Mouse (Mus musculus): Measurements from ENCODE around the gene Stard9. TPM values are rescaled to one million over a fixed set of nuclear protein-coding genes. Genes with fewer than 3 reads are reported as not detected.
A peak's percentile ranks its signal among the peaks of the same experiment; 100 is the strongest.

The Stard9 gene
- total and polyA plus RNA-seq, 3 experiments = 0.23 to 0.81 (median 0.76) TPM

DNA sequence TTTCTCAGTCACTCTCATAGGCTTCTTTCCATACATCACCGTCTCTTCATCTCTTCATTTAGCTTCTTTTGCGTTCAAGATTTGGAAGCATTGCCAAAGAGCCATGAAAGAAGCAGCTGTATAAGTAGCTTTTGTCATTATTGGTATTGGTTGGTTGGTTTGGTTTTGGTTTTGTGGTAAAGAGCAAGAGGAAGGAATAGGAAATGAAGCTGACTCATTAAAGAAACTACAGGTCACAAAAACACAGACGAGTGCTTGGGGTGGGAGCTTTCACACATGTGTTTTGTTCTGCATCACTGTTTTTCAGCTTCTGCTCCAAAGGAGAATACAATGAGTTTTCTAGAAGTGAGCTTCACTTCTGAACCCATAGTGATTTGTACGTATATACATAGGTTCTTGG, 29.4 kb upstream of the Stard9 start (continued):
- TF ChIP-seq E2F4 (IDR thresholded peaks at IDR 0.05; ENCODE audit: insufficient replicate concordance, low read depth, low read length) = no peak
- TF ChIP-seq TBP (conservative IDR thresholded peaks at IDR 0.05; ENCODE audit: low read depth, low read length) = no peak
- no peak for TF ChIP-seq ZC3H11A (IDR thresholded peaks at IDR 0.05; ENCODE audit: low read depth, low read length)
- no peak for TF ChIP-seq ELF1 (IDR thresholded peaks at IDR 0.05; ENCODE audit: low read depth, low read length)
- TF ChIP-seq ZNF384 (IDR thresholded peaks at IDR 0.05; ENCODE audit: low read depth, low read length) = no peak
- TF ChIP-seq JUND (conservative IDR thresholded peaks at IDR 0.05; ENCODE audit: low read depth, low read length) = no peak; the same call in 1 of the 2 replicates
- TF ChIP-seq HCFC1 (IDR thresholded peaks at IDR 0.05; ENCODE audit: low read depth, low read length) = no peak
- no peak for TF ChIP-seq PAX5 (IDR thresholded peaks at IDR 0.05; ENCODE audit: low read length)
- no peak for TF ChIP-seq USF2 (conservative IDR thresholded peaks at IDR 0.05; ENCODE audit: low read depth, low read length)
- TF ChIP-seq GABPA (IDR thresholded peaks at IDR 0.05; ENCODE audit: insufficient replicate concordance, low read depth, low read length) = no peak
- no peak for TF ChIP-seq KAT2A (IDR thresholded peaks at IDR 0.05; ENCODE audit: insufficient replicate concordance, low read length)
- peak; percentile 74 for TF ChIP-seq BHLHE40 (IDR thresholded peaks at IDR 0.05; ENCODE audit: low read depth, low read length)
- no peak for TF ChIP-seq ZMIZ1 (IDR thresholded peaks at IDR 0.05; ENCODE audit: low read depth, low read length)
- TF ChIP-seq SMC3 (IDR thresholded peaks at IDR 0.05; ENCODE audit: low read depth, low read length) = no peak
- TF ChIP-seq RCOR1 (conservative IDR thresholded peaks at IDR 0.05; ENCODE audit: low read depth, low read length) = no peak
- peak; percentile 73; the same call in 1 of the 2 replicates for TF ChIP-seq MXI1 (IDR thresholded peaks at IDR 0.05; ENCODE audit: low read depth, low read length)
- TF ChIP-seq MAFK (IDR thresholded peaks at IDR 0.05; ENCODE audit: insufficient replicate concordance, low read length) = peak; percentile 51; the same call in 1 of the 2 replicates
- no peak for TF ChIP-seq CHD2 (IDR thresholded peaks at IDR 0.05; ENCODE audit: low read length)
- peak; percentile 59; the same call in 1 of the 2 replicates for TF ChIP-seq IRF4 (IDR thresholded peaks at IDR 0.05; ENCODE audit: low read depth, low read length)

DNA sequence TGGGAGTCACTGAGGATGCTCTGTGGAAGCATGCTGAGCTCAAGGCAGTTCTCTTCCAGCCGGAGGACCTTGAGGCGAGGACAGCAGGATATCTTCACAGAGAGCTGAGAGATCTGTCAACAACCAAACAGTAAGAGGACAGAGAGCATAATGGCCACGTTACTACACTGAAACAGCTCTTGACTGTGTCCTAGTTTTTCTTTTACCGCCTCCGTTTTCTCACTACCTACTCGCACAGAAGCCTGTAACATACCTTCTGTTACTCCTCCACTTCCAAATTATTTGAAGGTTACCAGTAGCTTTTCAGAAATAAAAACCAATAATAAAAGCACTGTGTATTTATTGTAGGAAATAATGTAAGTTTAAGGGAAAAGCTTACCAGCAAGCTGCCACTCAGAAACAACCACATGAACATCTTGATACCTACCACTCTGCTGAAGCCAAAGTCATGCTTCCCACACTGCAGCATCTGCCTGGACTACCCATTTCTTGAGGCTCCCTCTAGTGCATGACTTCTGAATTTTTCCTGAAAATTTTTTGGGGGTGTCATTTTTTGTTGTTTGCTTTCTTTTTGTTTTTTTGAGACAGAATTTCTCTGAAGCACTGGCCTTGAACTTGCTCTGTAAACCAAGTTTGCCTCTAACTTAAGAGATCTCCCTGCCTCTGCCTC, 22.8 kb upstream of the Stard9 start:
- Histone ChIP-seq H3K27me3 (replicated peaks) (no peaks in the 10 kb centered on the region), H3K27ac (ENCODE audit: insufficient read depth, low read depth) (no peak overlapping the region)

More for the DNA sequence above, 22.8 kb upstream of the Stard9 start:
- H3K9ac ChIP-seq (ENCODE audit: insufficient read depth, low read depth) = no peak overlapping the region
- no peaks in the 10 kb centered on the region for H3K9me3 ChIP-seq (replicated peaks; ENCODE audit: low read length)
- H3K4me2 ChIP-seq (ENCODE audit: insufficient read depth, low read depth, poor library complexity, severe bottlenecking) = no peak overlapping the region
- H3K4me1 ChIP-seq (ENCODE audit: control insufficient read depth in 1 of 2, insufficient read depth in 2 of 2) = peaks cover 0 to 24% of the 10 kb centered on the region in 2 experiments; a peak in 1 of 4 replicates
- peaks cover 12% of the 10 kb centered on the region for H3K79me2 ChIP-seq (replicated peaks; ENCODE audit: control insufficient read depth, extremely low read depth, insufficient read depth, poor library complexity, severe bottlenecking)
- in situ Hi-C loops (cut with MboI; ENCODE audit: low pct_ligation_motif_present, low pct_unique_long_range_greater_than_20kb, low sequenced_read_pairs) = no loop called here
- H3K4me3 ChIP-seq (replicated peaks in 1 of 3; ENCODE audit: low read depth in 2 of 3, low read length in 2 of 3, poor library complexity in 1 of 3) = no peak overlapping the region
- peaks cover 9 to 36% of the 10 kb centered on the region in 2 experiments for H3K36me3 ChIP-seq (replicated peaks in 1 of 2; ENCODE audit: control insufficient read depth in 1 of 2, insufficient read depth in 1 of 2, low read length in 1 of 2)
- TF ChIP-seq ZKSCAN1 (IDR thresholded peaks at IDR 0.05; ENCODE audit: borderline replicate concordance, low read depth, low read length) (no peak), E2F4 (IDR thresholded peaks at IDR 0.05; ENCODE audit: insufficient replicate concordance, low read depth, low read length) (no peak), MAZ (IDR thresholded peaks at IDR 0.05; ENCODE audit: low read depth, low read length) (no peak), BHLHE40 (IDR thresholded peaks at IDR 0.05; ENCODE audit: low read depth, low read length) (no peak), MAX (IDR thresholded peaks at IDR 0.05; ENCODE audit: low read length) (no peak), UBTF (IDR thresholded peaks at IDR 0.05; ENCODE audit: low read depth, low read length) (no peak), MYC (IDR thresholded peaks at IDR 0.05; ENCODE audit: low read depth, low read length) (0 out of 2 replicates have a peak, but pooled peaks have one; percentile 16), MAFK (IDR thresholded peaks at IDR 0.05; ENCODE audit: insufficient replicate concordance, low read length) (no peak), CTCF (conservative IDR thresholded peaks at IDR 0.05 in 1 of 2, IDR thresholded peaks at IDR 0.05 in 1 of 2; ENCODE audit: low read depth in 2 of 2, low read length in 2 of 2) (peak in 1 of 2 experiments; percentile 59; a peak in 2 of 4 replicates), SMC3 (IDR thresholded peaks at IDR 0.05; ENCODE audit: low read depth, low read length) (peak; percentile 52), CHD1 (IDR thresholded peaks at IDR 0.05; ENCODE audit: low read depth, low read length) (no peak), ELF1 (IDR thresholded peaks at IDR 0.05; ENCODE audit: low read depth, low read length) (no peak), POLR2AphosphoS2 (IDR thresholded peaks at IDR 0.05; ENCODE audit: low read depth, low read length) (no peak), HCFC1 (IDR thresholded peaks at IDR 0.05; ENCODE audit: low read depth, low read length) (no peak), RCOR1 (conservative IDR thresholded peaks at IDR 0.05; ENCODE audit: low read depth, low read length) (no peak), RAD21 (IDR thresholded peaks at IDR 0.05; ENCODE audit: low read depth, low read length) (peak; percentile 40), ZNF384 (IDR thresholded peaks at IDR 0.05; ENCODE audit: low read depth, low read length) (no peak)
- DNase-seq (ENCODE audit: extremely low read depth) = peak; percentile 23
- dilution Hi-C loops (cut with MboI; ENCODE audit: extremely low pct_ligation_motif_present, extremely low pct_unique_long_range_greater_than_20kb, low sequenced_read_pairs) = no loop called here
